Mouse (Mus musculus) 416B (cell line): ENCODE results near the gene Ftl1.
A peak's percentile ranks its signal among the peaks of the same experiment; 100 is the strongest.

Source experiments
- DNase-seq: peaks from one replicate; pipeline ENCODE4 v3.0.0; 2011; ENCODE audit warnings: low read depth

Ftl1 gene

GRCm38 (mm10) chr7:45451344-45451982 is 8.2 kb downstream of the Ftl1 start:
- DNase-seq, result peak; percentile 84

GRCm38 (mm10) chr7:45449974-45450373 is 9.7 kb downstream of the Ftl1 start:
- DNase-seq, result no peak

- peak; percentile 46 for DNase-seq
These were observed 12.2 kb downstream of the Ftl1 start for GRCm38 (mm10) chr7:45447325-45447990.

GRCm38 (mm10) chr7:45446589-45446988 is 13.1 kb downstream of the Ftl1 start:
- DNase-seq, result no peak

- no peak for DNase-seq
These were observed 15.9 kb downstream of the Ftl1 start for GRCm38 (mm10) chr7:45443526-45444420.

GRCm38 (mm10) chr7:45437521-45438276 is 22.0 kb downstream of the Ftl1 start, which contains the start of gene Ruvbl2:
Gene Ruvbl2, minus strand, starts transcription at chr7:45438096.
- DNase-seq, result no peak

GRCm38 (mm10) chr7:45437046-45437445 is 22.6 kb downstream of the Ftl1 start:
- DNase-seq, result no peak

- DNase-seq, result no peak
These were observed 23.2 kb downstream of the Ftl1 start for GRCm38 (mm10) chr7:45436444-45436843.

GRCm38 (mm10) chr7:45435038-45435437 is 24.6 kb downstream of the Ftl1 start:
- no peak for DNase-seq

GRCm38 (mm10) chr7:45434203-45435015 is 25.3 kb downstream of the Ftl1 start, which contains the start of gene Gys1:
Gene Gys1, plus strand, starts transcription at chr7:45434844.
- peak; percentile 100 for DNase-seq

- DNase-seq, result no peak
These were observed 25.9 kb downstream of the Ftl1 start for GRCm38 (mm10) chr7:45433835-45434202.

GRCm38 (mm10) chr7:45426556-45426955 is 33.1 kb downstream of the Ftl1 start:
- no peak for DNase-seq

GRCm38 (mm10) chr7:45421194-45421593 is 38.5 kb downstream of the Ftl1 start:
- DNase-seq, result no peak

- no peak for DNase-seq
These were observed 39.1 kb downstream of the Ftl1 start, which contains the start of gene Lhb for GRCm38 (mm10) chr7:45420615-45420919. Gene Lhb, plus strand, starts transcription at chr7:45420820.

GRCm38 (mm10) chr7:45419859-45420614 is 39.6 kb downstream of the Ftl1 start:
- no peak for DNase-seq

GRCm38 (mm10) chr7:45417962-45418492 is 41.7 kb downstream of the Ftl1 start:
- DNase-seq, result no peak

- no peak for DNase-seq
These were observed 44.0 kb downstream of the Ftl1 start for GRCm38 (mm10) chr7:45415636-45416035.

GRCm38 (mm10) chr7:45414740-45415224 is 44.9 kb downstream of the Ftl1 start:
- no peak for DNase-seq

GRCm38 (mm10) chr7:45413864-45414739 is 45.6 kb downstream of the Ftl1 start:
- DNase-seq, result no peak
